Mouse (Mus musculus) bone marrow macrophage, adult 2 months (primary cell): ENCODE measurements around the gene Gas2l3.

ENCODE experiments used
- CTCF ChIP-seq: IDR thresholded peaks from 2 replicates; pipeline ENCODE4 v1.5.1; 2012; ENCODE audit warnings: low read depth, mild to moderate bottlenecking, low read length, moderate library complexity
- POLR2A ChIP-seq: IDR thresholded peaks from 2 replicates; pipeline ENCODE4 v1.6.1; 2012; ENCODE audit warnings: mild to moderate bottlenecking, low read depth, low read length, borderline replicate concordance

- TF ChIP-seq CTCF: no peak
- no peak for TF ChIP-seq POLR2A
Observed at GRCm38 (mm10) chr10:89470596-89471353, 27.0 kb upstream of the Gas2l3 start.
